Mouse (Mus musculus) gastrocnemius, postnatal 36 days (tissue): Measurements from ENCODE around the gene Aasdh. TPM values are rescaled to one million over a fixed set of nuclear protein-coding genes. Genes with fewer than 3 reads are reported as not detected.

Experiments
- DNase-seq, 2 experiments: peaks; one replicate each; pipeline ENCODE4 v3.0.0; 2022
- intact Hi-C: fragments of 180-260 bp; cut with DNase I; formaldehyde crosslinking; loops from one replicate; pipeline ENCODE4 v1.15.1; 2025
- long read RNA-seq, 2 experiments: library from polyadenylated mRNA; stranded (forward); transcript quantifications; one replicate each; pipeline ENCODE4 v2.0.0; 2021
- total RNA-seq, 2 experiments: library from RNA; stranded (reverse); gene quantifications; 2 replicates each; pipeline ENCODE4 v1.2.3; 2021

Aasdh gene
- 10 to 100 TPM; 10.2 TPM for total RNA-seq
- long read RNA-seq, experiment 1, partial matches to known transcripts, result 1 of 4 reads
- long read RNA-seq, experiment 1, other reads (novel, unspliced or antisense), result 2 of 4 reads
- long read RNA-seq, experiment 2, partial matches to known transcripts, result 2 of 5 reads
- long read RNA-seq, experiment 2, other reads (novel, unspliced or antisense), result 2 of 5 reads

GRCm38 (mm10) chr5:76905405-76906154 lies at the start of gene Aasdh:
Gene Aasdh, minus strand, starts transcription at chr5:76905514.
- intact Hi-C loops, result loop anchor here (5.0 kb wide), 2 partner anchors 47 to 62 kb away; partner anchors contain the start of genes Paics and Ppat
- peak; percentile 93 to 96 for DNase-seq

GRCm38 (mm10) chr5:76954271-76954900 lies 49.1 kb upstream of the Aasdh start:
- intact Hi-C loops, result loop anchor here (5.0 kb wide), 1 partner anchor 47 kb away; the partner anchor contains the start of gene Aasdh
- no peak for DNase-seq

GRCm38 (mm10) chr5:76953794-76954193 lies 48.5 kb upstream of the Aasdh start:
- intact Hi-C loops, result loop anchor here (5.0 kb wide), 1 partner anchor 46 kb away; the partner anchor contains the start of gene Aasdh
- DNase-seq, result no peak

- DNase-seq, result no peak
- intact Hi-C loops, result loop anchor here (5.0 kb wide), 1 partner anchor 45 kb away; the partner anchor contains the start of gene Aasdh
Measured at GRCm38 (mm10) chr5:76952112-76953040, 47.1 kb upstream of the Aasdh start.

GRCm38 (mm10) chr5:76951106-76952027 lies 46.1 kb upstream of the Aasdh start, which contains the start of the genes Paics and Ppat:
Gene Paics, plus strand, starts transcription at chr5:76951307.
Gene Ppat, minus strand, starts transcription at chr5:76951578.
- intact Hi-C loops, result loop anchor here (5.0 kb wide), 1 partner anchor 44 kb away; the partner anchor contains the start of gene Aasdh
- DNase-seq, result peak; percentile 97 to 98

GRCm38 (mm10) chr5:76950343-76951105 lies 45.2 kb upstream of the Aasdh start:
- intact Hi-C loops, result loop anchor here (5.0 kb wide), 1 partner anchor 43 kb away; the partner anchor contains the start of gene Aasdh

GRCm38 (mm10) chr5:76947758-76948157 lies 42.4 kb upstream of the Aasdh start:
- DNase-seq, result no peak
- intact Hi-C loops, result no loop called here

More at GRCm38 (mm10) chr5:76950343-76951105, 45.2 kb upstream of the Aasdh start:
- DNase-seq, result no peak

- no peak for DNase-seq
- intact Hi-C loops, result no loop called here
Measured at GRCm38 (mm10) chr5:76947142-76947541, 41.8 kb upstream of the Aasdh start.

- intact Hi-C loops, result no loop called here
Measured at GRCm38 (mm10) chr5:76945678-76946033, 40.3 kb upstream of the Aasdh start.

GRCm38 (mm10) chr5:76944965-76945677 lies 39.8 kb upstream of the Aasdh start:
- no peak for DNase-seq
- intact Hi-C loops, result no loop called here

More at GRCm38 (mm10) chr5:76945678-76946033, 40.3 kb upstream of the Aasdh start:
- DNase-seq, result no peak

- no peak for DNase-seq
- intact Hi-C loops, result no loop called here
Measured at GRCm38 (mm10) chr5:76942505-76942904, 37.2 kb upstream of the Aasdh start.

GRCm38 (mm10) chr5:76941975-76942374 lies 36.7 kb upstream of the Aasdh start:
- DNase-seq, result no peak
- intact Hi-C loops, result no loop called here

GRCm38 (mm10) chr5:76939717-76940116 lies 34.4 kb upstream of the Aasdh start:
- no peak for DNase-seq

GRCm38 (mm10) chr5:76929180-76929877 lies 24.0 kb upstream of the Aasdh start:
- intact Hi-C loops, result no loop called here
- no peak for DNase-seq

More at GRCm38 (mm10) chr5:76939717-76940116, 34.4 kb upstream of the Aasdh start:
- intact Hi-C loops, result no loop called here

- intact Hi-C loops, result no loop called here
- no peak for DNase-seq
Measured at GRCm38 (mm10) chr5:76928124-76928832, 23.0 kb upstream of the Aasdh start.

- no peak for DNase-seq
Measured at GRCm38 (mm10) chr5:76924296-76924695, 19.0 kb upstream of the Aasdh start.

More at GRCm38 (mm10) chr5:76924296-76924695, 19.0 kb upstream of the Aasdh start:
- intact Hi-C loops, result no loop called here
